Comparison of ENCODE assay signal across 7 mouse cellular contexts in genomic region chr10:128895437-128895836, GRCm38 (mm10). TPM values are rescaled to one million over a fixed set of nuclear protein-coding genes. Genes with fewer than 3 reads are reported as not detected.
DNase-seq lines count a peak whose midpoint lies in the region; ATAC-seq and TF ChIP-seq lines count a peak whose summit lies in the region.

No protein-coding gene starts in this region.

- no peak overlapping the region for H3K27ac ChIP-seq in cerebellum, adult 2 months (ENCODE audit: insufficient read depth, low read length)
- H3K27ac ChIP-seq in forebrain, embryonic 16.5 days (ENCODE audit: low read length): no peak overlapping the region
- H3K27ac ChIP-seq in hindbrain, embryonic 15.5 days (replicated peaks): no peak overlapping the region

- no peak overlapping the region for H3K4me3 ChIP-seq in cerebellum, adult 2 months (replicated peaks; ENCODE audit: insufficient read depth, low read depth, low read length)
- no peak overlapping the region for H3K4me3 ChIP-seq in forebrain, embryonic 16.5 days (replicated peaks; ENCODE audit: low read length)
- no peak overlapping the region for H3K4me3 ChIP-seq in hindbrain, embryonic 15.5 days

- H3K27me3 ChIP-seq in cerebellum, adult 2 months (ENCODE audit: control insufficient read depth, insufficient read depth, low read length): no peaks in the 10 kb centered on the region
- peaks cover 3% of the 10 kb centered on the region for H3K27me3 ChIP-seq in forebrain, embryonic 16.5 days (replicated peaks; ENCODE audit: control insufficient read depth, insufficient read depth, low read length)
- peaks cover 13% of the 10 kb centered on the region for H3K27me3 ChIP-seq in hindbrain, embryonic 15.5 days

- TF ChIP-seq POLR2A in cerebellum, adult 2 months (IDR thresholded peaks at IDR 0.05; ENCODE audit: borderline replicate concordance, insufficient read depth, low read length): no peak

- 0% methylated on average over 9 of the region's 9 CpGs for WGBS in cerebellum, adult 2 months
- under 1% methylated on average over 9 of the region's 9 CpGs for WGBS in forebrain, embryonic 16.5 days
- under 1% methylated on average over 9 of the region's 9 CpGs for WGBS in hindbrain, embryonic 15.5 days

- DNase-seq in MN1 (ENCODE audit: low spot score): peak; percentile 98
- DNase-seq in cerebellum, adult 2 months: peak; percentile 64 to 76
- DNase-seq in layer of hippocampus, postnatal 10 days (ENCODE audit: low spot score in 2 of 2): peak; percentile 83 to 85
- peak; percentile 92 for DNase-seq in lung, postnatal 10 days
- DNase-seq in retina, postnatal 7 days (ENCODE audit: low read depth, low spot score): peak; percentile 83

- TF ChIP-seq CTCF in cerebellum, adult 2 months (IDR thresholded peaks at IDR 0.05; ENCODE audit: borderline replicate concordance, insufficient read depth, low read depth, low read length): peak; percentile 54; the same call in 1 of the 2 replicates

- H3K36me3 ChIP-seq in forebrain, embryonic 16.5 days (ENCODE audit: control insufficient read depth, insufficient read depth): no peaks in the 10 kb centered on the region
- no peaks in the 10 kb centered on the region for H3K36me3 ChIP-seq in hindbrain, embryonic 15.5 days

- H3K9me3 ChIP-seq in forebrain, embryonic 16.5 days (ENCODE audit: control insufficient read depth, low read length): no peaks in the 10 kb centered on the region
- no peaks in the 10 kb centered on the region for H3K9me3 ChIP-seq in hindbrain, embryonic 15.5 days

- H3K4me1 ChIP-seq in cerebellum, adult 2 months (ENCODE audit: control insufficient read depth, insufficient read depth, low read length): 0 out of 2 replicates have a peak, but pooled peaks cover 3% of the 10 kb centered on the region
- H3K4me1 ChIP-seq in forebrain, embryonic 16.5 days (replicated peaks; ENCODE audit: control insufficient read depth, insufficient read depth, low read length): peaks cover 34% of the 10 kb centered on the region
- H3K4me1 ChIP-seq in hindbrain, embryonic 15.5 days (replicated peaks): peaks cover 33% of the 10 kb centered on the region

- no peak for ATAC-seq in forebrain, embryonic 16.5 days
- no peak for ATAC-seq in hindbrain, embryonic 15.5 days (ENCODE audit: low FRiP score, low read depth)

- no peak overlapping the region for H3K9ac ChIP-seq in forebrain, embryonic 16.5 days (replicated peaks; ENCODE audit: low read depth, low read length)
- no peak overlapping the region for H3K9ac ChIP-seq in hindbrain, embryonic 15.5 days

- H3K4me2 ChIP-seq in forebrain, embryonic 16.5 days (ENCODE audit: low read length): peak overlapping the region; percentile 28
- H3K4me2 ChIP-seq in hindbrain, embryonic 15.5 days: peak overlapping the region; percentile 45

RNA-seq across cellular contexts. Expression of gene Gdf11, which starts 3.9 kb away (rescaled TPM):
- polyA plus RNA-seq in cerebellum, adult 2 months (2012; rRNA removed): 13.6 and 14.8 TPM in 2 replicates
- 5.6 and 7.0 TPM in 2 replicates for polyA plus RNA-seq in forebrain, embryonic 16.5 days (2015; fragmentation: Nextera tagmentation; extraction: Ambion mirVana)
- 8.6 and 8.9 TPM in 2 replicates for polyA plus RNA-seq in hindbrain, embryonic 15.5 days (2015; fragmentation: Nextera tagmentation; extraction: Ambion mirVana)
- 10 to 100 TPM; 23.1 to 24.0 TPM for total RNA-seq in layer of hippocampus, postnatal 10 days (2021)

RNA-seq across cellular contexts. Expression of gene Cd63, which starts 5.4 kb away (rescaled TPM):
- polyA plus RNA-seq in cerebellum, adult 2 months (2012; rRNA removed): 108 and 110 TPM in 2 replicates
- polyA plus RNA-seq in forebrain, embryonic 16.5 days (2015; fragmentation: Nextera tagmentation; extraction: Ambion mirVana): 119 and 137 TPM in 2 replicates
- 262 and 274 TPM in 2 replicates for polyA plus RNA-seq in hindbrain, embryonic 15.5 days (2015; fragmentation: Nextera tagmentation; extraction: Ambion mirVana)
- total RNA-seq in layer of hippocampus, postnatal 10 days (2021): 100 to 1,000 TPM in 1 of 2 experiments, 10 to 100 TPM in 1; 81.7 to 110 TPM

RNA-seq across cellular contexts. Expression of gene Rdh5, which starts 27.3 kb away (rescaled TPM):
- 37.0 and 45.7 TPM in 2 replicates for polyA plus RNA-seq in cerebellum, adult 2 months (2012; rRNA removed)
- 8.6 and 12.3 TPM in 2 replicates for polyA plus RNA-seq in forebrain, embryonic 16.5 days (2015; fragmentation: Nextera tagmentation; extraction: Ambion mirVana)
- polyA plus RNA-seq in hindbrain, embryonic 15.5 days (2015; fragmentation: Nextera tagmentation; extraction: Ambion mirVana): 20.9 and 22.1 TPM in 2 replicates
- total RNA-seq in layer of hippocampus, postnatal 10 days (2021): 1 to 10 TPM; 5.6 to 6.7 TPM

RNA-seq across cellular contexts. Expression of gene Bloc1s1, which starts 28.4 kb away (rescaled TPM):
- 350 and 357 TPM in 2 replicates for polyA plus RNA-seq in cerebellum, adult 2 months (2012; rRNA removed)
- 203 and 221 TPM in 2 replicates for polyA plus RNA-seq in forebrain, embryonic 16.5 days (2015; fragmentation: Nextera tagmentation; extraction: Ambion mirVana)
- 266 and 268 TPM in 2 replicates for polyA plus RNA-seq in hindbrain, embryonic 15.5 days (2015; fragmentation: Nextera tagmentation; extraction: Ambion mirVana)
- 100 to 1,000 TPM; 109 to 123 TPM for total RNA-seq in layer of hippocampus, postnatal 10 days (2021)

RNA-seq across cellular contexts. Expression of gene Itga7, which starts 38.2 kb away (rescaled TPM):
- polyA plus RNA-seq in cerebellum, adult 2 months (2012; rRNA removed): 96.2 and 106 TPM in 2 replicates
- polyA plus RNA-seq in forebrain, embryonic 16.5 days (2015; fragmentation: Nextera tagmentation; extraction: Ambion mirVana): 3.1 and 3.4 TPM in 2 replicates
- 8.9 TPM in 2 replicates for polyA plus RNA-seq in hindbrain, embryonic 15.5 days (2015; fragmentation: Nextera tagmentation; extraction: Ambion mirVana)
- 10 to 100 TPM; 22.2 to 27.4 TPM for total RNA-seq in layer of hippocampus, postnatal 10 days (2021)
